Mouse (Mus musculus) heart, embryonic 13.5 days (tissue): ENCODE results near the gene Large1. TPM values are rescaled to one million over a fixed set of nuclear protein-coding genes. Genes with fewer than 3 reads are reported as not detected.
"Not testable (repeated sequence)": the region's sequence is repeated elsewhere in the genome, so short reads cannot be mapped to it uniquely, and the experiment has no call there.

Experiments
- ATAC-seq: fragments of 200-750 bp; cut with Nextera tagmentation; 2 replicates; pipeline ENCODE4 v1.8.0; 2017; ENCODE audit warnings: moderate TSS enrichment; ENCODE audit not compliant: insufficient number of reproducible peaks, low FRiP score, low TSS enrichment; ENCODE audit errors: extremely low read depth
- H3K27ac ChIP-seq: fragments of 300-500 bp; sonication (generic); replicated peaks from 2 replicates; pipeline ENCODE4 v1.5.1; 2015; ENCODE audit warnings: moderate library complexity, mild to moderate bottlenecking, inconsistent platforms
- H3K27me3 ChIP-seq: fragments of 300-500 bp; sonication (generic); replicated peaks from 2 replicates; pipeline ENCODE4 v1.6.1; 2015; ENCODE audit warnings: mild to moderate bottlenecking, inconsistent platforms
- H3K36me3 ChIP-seq: fragments of 300-500 bp; sonication (generic); 2 replicates; pipeline ENCODE4 v1.6.1; 2015; ENCODE audit warnings: mild to moderate bottlenecking, inconsistent platforms
- H3K4me1 ChIP-seq: fragments of 300-500 bp; sonication (generic); 2 replicates; pipeline ENCODE4 v1.6.1; 2015; ENCODE audit warnings: inconsistent platforms
- H3K4me2 ChIP-seq: fragments of 300-500 bp; sonication (generic); 2 replicates; pipeline ENCODE4 v1.6.1; 2015; ENCODE audit warnings: inconsistent platforms, mild to moderate bottlenecking, moderate library complexity
- H3K4me3 ChIP-seq: fragments of 300-500 bp; sonication (generic); 2 replicates; pipeline ENCODE4 v1.5.1; 2015; ENCODE audit warnings: moderate library complexity, mild to moderate bottlenecking, inconsistent platforms
- H3K9ac ChIP-seq: fragments of 300-500 bp; sonication (generic); 2 replicates; pipeline ENCODE4 v1.6.1; 2015; ENCODE audit warnings: inconsistent platforms, mild to moderate bottlenecking, moderate library complexity
- H3K9me3 ChIP-seq: fragments of 300-500 bp; sonication (generic); 2 replicates; pipeline ENCODE4 v1.6.1; 2016; ENCODE audit warnings: inconsistent platforms
- WGBS: fragments of 180-500 bp; shearing (Covaris S2); methylation state at CpG from one replicate; pipeline ENCODE4 v1.1.7; 2015; ENCODE audit warnings: mixed read lengths; 5-methylcytosine and 5-hydroxymethylcytosine counted together
- polyA plus RNA-seq: library from polyadenylated mRNA; unstranded; fragments of >200 nt; fragmentation: Nextera tagmentation; extraction: Ambion mirVana; gene quantifications from 2 replicates; pipeline ENCODE4 v1.2.1, GENCODE M21; 2015

The Large1 gene
- polyA plus RNA-seq, 1 experiment from 2014 or later: 6.0 TPM

- Histone ChIP-seq H3K27me3 (no peaks in the 10 kb centered on the region), H3K4me1 (peaks cover 22% of the 10 kb centered on the region), H3K27ac (no peak overlapping the region), H3K9ac (no peak overlapping the region), H3K36me3 (no peaks in the 10 kb centered on the region; the same call in 1 of the 2 replicates), H3K4me3 (no peak overlapping the region), H3K9me3 (no peaks in the 10 kb centered on the region), H3K4me2 (no peak overlapping the region)
- WGBS: 80% methylated on average over 5 of the region's 5 CpGs
- ATAC-seq: no peak
Observed at GRCm38 (mm10) chr8:73329131-73329530, 24.2 kb downstream of the Large1 start.

GRCm38 (mm10) chr8:73328056-73328455 lies 25.3 kb downstream of the Large1 start:
- Histone ChIP-seq H3K4me2 (no peak overlapping the region), H3K36me3 (no peaks in the 10 kb centered on the region; the same call in 1 of the 2 replicates), H3K4me3 (no peak overlapping the region), H3K9me3 (no peaks in the 10 kb centered on the region), H3K4me1 (peaks cover 22% of the 10 kb centered on the region), H3K27me3 (no peaks in the 10 kb centered on the region), H3K27ac (no peak overlapping the region), H3K9ac (no peak overlapping the region)
- 72% methylated on average over 3 of the region's 3 CpGs for WGBS
- no peak for ATAC-seq

GRCm38 (mm10) chr8:73324667-73325066 lies 28.7 kb downstream of the Large1 start:
- H3K4me1 ChIP-seq: peaks cover 22% of the 10 kb centered on the region
- H3K9me3 ChIP-seq: no peaks in the 10 kb centered on the region
- no peak overlapping the region for H3K27ac ChIP-seq
- no peaks in the 10 kb centered on the region for H3K27me3 ChIP-seq
- no peaks in the 10 kb centered on the region for H3K36me3 ChIP-seq
- H3K4me2 ChIP-seq: no peak overlapping the region
- no peak overlapping the region for H3K4me3 ChIP-seq
- no peak overlapping the region for H3K9ac ChIP-seq
- WGBS: 63% methylated on average over 4 of the region's 4 CpGs
- no peak for ATAC-seq

- no peak overlapping the region for H3K27ac ChIP-seq
- H3K36me3 ChIP-seq: no peaks in the 10 kb centered on the region
- no peak overlapping the region for H3K4me2 ChIP-seq
- ATAC-seq: no peak
- H3K9me3 ChIP-seq: no peaks in the 10 kb centered on the region
- no peak overlapping the region for H3K9ac ChIP-seq
- H3K27me3 ChIP-seq: no peaks in the 10 kb centered on the region
- H3K4me1 ChIP-seq: peaks cover 22% of the 10 kb centered on the region
- WGBS: 88% methylated on average over 1 of the region's 1 CpGs
- no peak overlapping the region for H3K4me3 ChIP-seq
Observed at GRCm38 (mm10) chr8:73323591-73323990, 29.7 kb downstream of the Large1 start.

- not testable (repeated sequence) for H3K27me3 ChIP-seq, H3K9me3 ChIP-seq, H3K4me1 ChIP-seq, H3K4me2 ChIP-seq, H3K4me3 ChIP-seq, H3K27ac ChIP-seq, H3K9ac ChIP-seq, H3K36me3 ChIP-seq
- peak; percentile 80; the same call in 1 of the 2 replicates for ATAC-seq
- 100% methylated on average over 1 of the region's 3 CpGs for WGBS
Observed at GRCm38 (mm10) chr8:73319500-73319899, 33.8 kb downstream of the Large1 start.

GRCm38 (mm10) chr8:73313911-73314310 lies 39.4 kb downstream of the Large1 start:
- no peak overlapping the region for H3K4me3 ChIP-seq
- peaks cover 33% of the 10 kb centered on the region for H3K4me1 ChIP-seq
- WGBS: 85% methylated on average over 2 of the region's 2 CpGs
- H3K9ac ChIP-seq: no peak overlapping the region
- no peak overlapping the region; the same call in 1 of the 2 replicates for H3K27ac ChIP-seq
- no peak for ATAC-seq
- no peaks in the 10 kb centered on the region for H3K27me3 ChIP-seq
- H3K9me3 ChIP-seq: no peaks in the 10 kb centered on the region
- H3K36me3 ChIP-seq: no peaks in the 10 kb centered on the region
- no peak overlapping the region for H3K4me2 ChIP-seq

- Histone ChIP-seq H3K4me1 (peaks cover 39% of the 10 kb centered on the region), H3K27ac (peak overlapping the region; percentile 85), H3K36me3 (no peaks in the 10 kb centered on the region), H3K27me3 (no peaks in the 10 kb centered on the region), H3K9me3 (no peaks in the 10 kb centered on the region), H3K9ac (no peak overlapping the region), H3K4me3 (peak overlapping the region; percentile 8; the same call in 1 of the 2 replicates), H3K4me2 (peak overlapping the region; percentile 51)
- WGBS: 43% methylated on average over 8 of the region's 8 CpGs
- ATAC-seq: no peak
Observed at GRCm38 (mm10) chr8:73312714-73313607, 40.4 kb downstream of the Large1 start.

GRCm38 (mm10) chr8:73310471-73310870 lies 42.9 kb downstream of the Large1 start:
- Histone ChIP-seq H3K4me2 (no peak overlapping the region), H3K9me3 (no peaks in the 10 kb centered on the region), H3K27me3 (no peaks in the 10 kb centered on the region), H3K4me3 (no peak overlapping the region), H3K4me1 (peaks cover 48% of the 10 kb centered on the region), H3K9ac (no peak overlapping the region), H3K36me3 (no peaks in the 10 kb centered on the region), H3K27ac (no peak overlapping the region)
- 85% methylated on average over 1 of the region's 1 CpGs for WGBS
- ATAC-seq: no peak

GRCm38 (mm10) chr8:73310036-73310435 lies 43.3 kb downstream of the Large1 start:
- no peaks in the 10 kb centered on the region for H3K9me3 ChIP-seq
- H3K9ac ChIP-seq: no peak overlapping the region
- no peaks in the 10 kb centered on the region for H3K27me3 ChIP-seq
- no peak overlapping the region for H3K27ac ChIP-seq
- H3K4me3 ChIP-seq: no peak overlapping the region
- H3K4me2 ChIP-seq: no peak overlapping the region
- no peaks in the 10 kb centered on the region for H3K36me3 ChIP-seq
- H3K4me1 ChIP-seq: peaks cover 48% of the 10 kb centered on the region
- no peak for ATAC-seq

GRCm38 (mm10) chr8:73303907-73304306 lies 49.4 kb downstream of the Large1 start:
- no peak for ATAC-seq
- no peak overlapping the region for H3K4me2 ChIP-seq
- peaks cover 32% of the 10 kb centered on the region for H3K4me1 ChIP-seq
- no peak overlapping the region for H3K27ac ChIP-seq
- no peak overlapping the region for H3K9ac ChIP-seq
- WGBS: 56% methylated on average over 4 of the region's 4 CpGs
- no peaks in the 10 kb centered on the region for H3K36me3 ChIP-seq
- no peak overlapping the region for H3K4me3 ChIP-seq
- no peaks in the 10 kb centered on the region for H3K27me3 ChIP-seq
- H3K9me3 ChIP-seq: no peaks in the 10 kb centered on the region

GRCm38 (mm10) chr8:73302947-73303346 lies 50.4 kb downstream of the Large1 start:
- Histone ChIP-seq H3K27me3 (no peaks in the 10 kb centered on the region), H3K4me1 (peaks cover 25% of the 10 kb centered on the region), H3K36me3 (no peaks in the 10 kb centered on the region), H3K4me3 (no peak overlapping the region), H3K4me2 (no peak overlapping the region), H3K9ac (no peak overlapping the region), H3K9me3 (no peaks in the 10 kb centered on the region), H3K27ac (no peak overlapping the region)
- 61% methylated on average over 3 of the region's 3 CpGs for WGBS
- ATAC-seq: no peak

GRCm38 (mm10) chr8:73295531-73295930 lies 57.8 kb downstream of the Large1 start:
- H3K27me3 ChIP-seq: no peaks in the 10 kb centered on the region
- H3K9ac ChIP-seq: no peak overlapping the region
- no peak for ATAC-seq

More at GRCm38 (mm10) chr8:73295531-73295930, 57.8 kb downstream of the Large1 start:
- H3K4me3 ChIP-seq: no peak overlapping the region
- no peak overlapping the region for H3K4me2 ChIP-seq
- H3K27ac ChIP-seq: no peak overlapping the region
- no peaks in the 10 kb centered on the region for H3K36me3 ChIP-seq
- H3K4me1 ChIP-seq: peaks cover 14% of the 10 kb centered on the region
- no peaks in the 10 kb centered on the region for H3K9me3 ChIP-seq
